Mouse (Mus musculus) CH12.LX (cell line): Measurements from ENCODE around the gene Aes.

Experiments
- EP300 ChIP-seq: IDR thresholded peaks from 2 replicates; pipeline ENCODE4 v1.6.1; 2011; ENCODE audit warnings: low read length, improper control_type of control experiment
- ETS1 ChIP-seq: conservative IDR thresholded peaks from 2 replicates; pipeline ENCODE4 v1.6.1; 2012; ENCODE audit warnings: low read depth, mild to moderate bottlenecking, inconsistent platforms, low read length, improper control_type of control experiment, moderate library complexity
- POLR2A ChIP-seq: IDR thresholded peaks from 2 replicates; pipeline ENCODE4 v1.6.1; 2011; ENCODE audit warnings: low read depth, mild to moderate bottlenecking, improper control_type of control experiment, low read length
- USF2 ChIP-seq: conservative IDR thresholded peaks from 2 replicates; pipeline ENCODE4 v1.6.1; 2011; ENCODE audit warnings: low read depth, low read length, improper control_type of control experiment

DNA sequence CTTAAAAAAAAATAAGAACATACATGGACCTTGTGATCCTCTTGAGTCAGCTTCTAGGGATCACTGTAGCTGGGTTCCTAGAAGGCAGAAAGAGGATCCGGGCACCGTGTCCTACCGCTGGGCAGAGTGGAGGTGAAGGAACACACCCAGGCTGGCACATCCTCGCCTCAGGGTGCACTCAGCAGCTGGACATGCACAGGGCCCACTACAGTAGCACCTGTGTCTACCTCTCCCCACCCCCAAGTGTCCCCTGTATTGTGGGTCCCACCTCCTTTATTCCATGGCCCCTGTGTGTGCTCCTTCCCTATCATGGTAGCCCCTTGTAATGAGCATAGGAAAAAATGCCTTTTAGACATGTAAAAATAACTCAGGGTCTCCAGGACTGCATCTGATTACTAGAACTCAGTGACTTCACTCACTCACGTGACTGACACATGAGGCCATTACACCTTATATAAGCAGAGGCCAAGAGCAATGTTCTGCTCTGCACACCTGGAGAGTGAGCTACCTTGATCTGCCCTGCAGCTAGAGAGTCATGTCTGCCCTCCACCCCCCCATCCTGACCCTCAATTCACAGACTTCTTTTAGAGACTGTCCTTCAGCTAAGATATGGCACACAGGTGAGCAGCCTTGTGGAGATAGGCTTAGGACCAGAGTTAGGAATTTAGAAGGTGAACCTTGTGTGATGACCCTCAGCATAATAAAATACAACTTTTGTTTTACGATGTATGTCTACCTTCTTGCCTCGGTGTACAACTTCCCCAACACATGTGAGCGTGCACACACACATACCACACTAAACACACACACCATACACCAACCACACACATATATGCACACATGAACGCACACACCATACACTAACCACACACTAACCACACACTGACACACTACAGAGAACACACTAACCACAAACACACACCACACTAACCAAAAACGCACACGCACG, 45.0 kb downstream of the Aes start:
- TF ChIP-seq EP300 (no peak), POLR2A (no peak), USF2 (no peak), ETS1 (no peak)
